Mouse (Mus musculus) midbrain, postnatal 0 days (tissue): ENCODE measurements around the gene Rab25. TPM values are rescaled to one million over a fixed set of nuclear protein-coding genes. Genes with fewer than 3 reads are reported as not detected.

Experiments used
- ATAC-seq: fragments of 200-750 bp; cut with Nextera tagmentation; 2 replicates; pipeline ENCODE4 v1.8.0; 2017; ENCODE audit warnings: moderate number of reproducible peaks, mild to moderate bottlenecking, moderate TSS enrichment, moderate library complexity; ENCODE audit not compliant: low FRiP score
- DNase-seq: peaks from one replicate; pipeline ENCODE4 v3.0.0-alpha.2; 2015; ENCODE audit warnings: low spot score
- H3K27ac ChIP-seq: fragments of 300-500 bp; sonication (generic); 2 replicates; pipeline ENCODE4 v1.5.1; 2014; ENCODE audit warnings: low read depth, mild to moderate bottlenecking, low read length, mixed read lengths
- H3K27me3 ChIP-seq: fragments of 300-500 bp; sonication (generic); 2 replicates; pipeline ENCODE4 v1.6.1; 2014; ENCODE audit warnings: low read length, control low read depth, mixed read lengths; ENCODE audit not compliant: insufficient read depth
- H3K36me3 ChIP-seq: fragments of 300-500 bp; sonication (generic); 2 replicates; pipeline ENCODE4 v1.6.1; 2014; ENCODE audit warnings: low read length, control low read depth, mixed read lengths; ENCODE audit not compliant: insufficient read depth
- H3K4me1 ChIP-seq: fragments of 300-500 bp; sonication (generic); 2 replicates; pipeline ENCODE4 v1.6.1; 2014; ENCODE audit warnings: mild to moderate bottlenecking, control low read depth, antibody characterized with exemption, low read length, mixed read lengths; ENCODE audit not compliant: insufficient read depth
- H3K4me2 ChIP-seq: fragments of 300-500 bp; sonication (generic); 2 replicates; pipeline ENCODE4 v1.6.1; 2014; ENCODE audit warnings: low read depth, mild to moderate bottlenecking, low read length, mixed read lengths; ENCODE audit not compliant: poor library complexity, severe bottlenecking
- H3K4me3 ChIP-seq: fragments of 300-500 bp; sonication (generic); 2 replicates; pipeline ENCODE4 v1.5.1; 2014; ENCODE audit warnings: low read depth, mild to moderate bottlenecking, low read length, moderate library complexity
- H3K9ac ChIP-seq: fragments of 300-500 bp; sonication (generic); replicated peaks from 2 replicates; pipeline ENCODE4 v1.6.1; 2014; ENCODE audit warnings: mild to moderate bottlenecking, low read length, moderate library complexity, mixed read lengths; ENCODE audit not compliant: poor library complexity, severe bottlenecking
- H3K9me3 ChIP-seq: fragments of 300-500 bp; sonication (generic); 2 replicates; pipeline ENCODE4 v1.6.1; 2016; ENCODE audit warnings: low read length, control low read depth
- CTCF ChIP-seq: IDR thresholded peaks from 2 replicates; pipeline ENCODE4 v1.5.1; 2016; ENCODE audit warnings: antibody characterized with exemption, mild to moderate bottlenecking
- WGBS: fragments of 180-500 bp; shearing (Covaris S2); extraction: QIAGEN DNeasy Blood & Tissue Kit; methylation state at CpG from one replicate; pipeline ENCODE4 v1.1.7; 2014; 5-methylcytosine and 5-hydroxymethylcytosine counted together
- polyA plus RNA-seq: library from polyadenylated mRNA; unstranded; fragments of >200 nt; fragmentation: Nextera tagmentation; extraction: Ambion mirVana; gene quantifications from 2 replicates; pipeline ENCODE4 v1.2.1, GENCODE M21; 2015
- total RNA-seq: library from RNA; depleted of rRNA; stranded (reverse); fragments of >200 nt; gene quantifications from 2 replicates; pipeline ENCODE4 v1.2.3, GENCODE M21; 2014

Gene Rab25
- total and polyA plus RNA-seq, 2 experiments from 2014 or later, result 0.46 to 0.60 TPM

DNA sequence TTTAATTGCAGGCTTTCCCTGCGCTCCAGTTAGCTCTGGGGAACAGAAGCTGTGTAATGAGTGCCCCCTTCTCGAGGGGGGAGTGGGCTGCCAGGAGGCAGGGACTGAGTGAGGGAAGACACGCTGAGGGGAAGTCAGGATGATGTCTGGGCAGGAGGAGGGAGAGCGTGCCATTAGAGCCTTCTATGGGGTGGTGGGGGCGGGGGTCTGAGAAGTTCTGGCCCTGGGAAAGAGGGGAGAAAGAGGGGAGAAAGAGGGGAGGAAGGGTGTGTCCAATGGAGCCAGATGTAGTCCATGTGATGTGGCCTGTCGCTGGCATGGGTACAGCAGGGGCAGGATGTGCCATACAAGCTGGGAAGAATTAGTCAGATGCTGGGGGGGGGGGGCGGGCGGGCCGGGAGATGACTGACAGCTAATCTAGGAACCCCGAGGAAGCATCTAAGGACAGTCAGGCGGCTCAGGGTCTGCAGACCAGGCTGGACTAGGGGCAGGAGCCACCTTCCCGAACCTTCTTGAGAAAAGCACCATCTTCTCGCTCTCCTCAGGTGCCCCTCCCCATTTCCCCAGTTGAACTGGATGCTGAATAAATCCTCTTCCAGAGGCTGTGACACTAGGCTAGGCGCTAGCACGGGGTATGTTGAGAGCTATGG is 35.1 kb downstream of the Rab25 start:
- DNase-seq (no peak), ATAC-seq (no peak)
- TF ChIP-seq CTCF, result no peak
- Histone ChIP-seq H3K27ac (no peak overlapping the region), H3K4me3 (no peak overlapping the region), H3K4me2 (no peak overlapping the region), H3K27me3 (no peaks in the 10 kb centered on the region), H3K4me1 (peaks cover 6% of the 10 kb centered on the region), H3K36me3 (no peaks in the 10 kb centered on the region), H3K9ac (no peak overlapping the region), H3K9me3 (no peaks in the 10 kb centered on the region)
- 46% methylated on average over 11 of the region's 15 CpGs for WGBS

DNA sequence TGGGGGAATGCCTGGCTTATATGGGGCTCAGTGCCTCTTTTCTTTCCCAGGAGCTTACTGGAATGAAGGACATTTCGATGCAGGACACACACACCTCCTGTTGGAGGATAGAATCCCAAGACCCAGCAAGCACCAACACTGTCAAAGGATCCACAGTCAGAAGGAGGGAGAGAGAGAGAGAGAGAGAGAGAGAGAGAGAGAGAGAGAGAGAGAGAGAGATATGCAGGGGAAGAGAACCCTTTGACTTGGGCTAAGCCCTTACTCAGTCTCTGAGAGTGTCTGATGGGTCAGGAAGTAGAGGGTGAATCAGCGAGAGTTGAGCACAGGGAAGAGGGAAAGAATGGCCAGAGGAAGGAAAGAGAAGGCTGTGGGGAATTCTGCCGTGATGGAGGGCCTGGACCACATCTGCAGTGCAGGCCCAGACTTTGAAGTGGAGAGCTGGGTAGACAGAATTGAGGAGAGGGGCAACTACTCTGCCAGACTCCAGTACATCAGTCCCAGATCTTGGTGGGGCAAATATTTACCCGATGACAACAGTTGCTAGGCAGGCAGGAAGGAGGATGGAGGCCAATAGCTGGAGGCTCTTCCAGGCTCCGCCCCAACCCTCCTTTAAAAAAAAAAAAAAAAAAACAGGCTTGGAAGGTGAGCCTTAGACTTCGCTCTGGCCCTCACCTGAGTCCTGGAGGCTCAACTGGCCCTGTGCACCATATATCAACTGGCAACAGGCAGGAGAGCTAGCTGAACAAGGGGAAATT is 35.8 kb downstream of the Rab25 start:
- H3K27me3 ChIP-seq, result no peaks in the 10 kb centered on the region
- DNase-seq (no peak), ATAC-seq (no peak)
- no peaks in the 10 kb centered on the region for H3K9me3 ChIP-seq
- no peak overlapping the region for H3K9ac ChIP-seq
- H3K4me2 ChIP-seq, result no peak overlapping the region
- peaks cover 6% of the 10 kb centered on the region for H3K4me1 ChIP-seq
- H3K36me3 ChIP-seq, result no peaks in the 10 kb centered on the region
- TF ChIP-seq CTCF, result no peak
- WGBS, result 43% methylated on average over 6 of the region's 6 CpGs
- H3K4me3 ChIP-seq, result no peak overlapping the region
- H3K27ac ChIP-seq, result no peak overlapping the region

DNA sequence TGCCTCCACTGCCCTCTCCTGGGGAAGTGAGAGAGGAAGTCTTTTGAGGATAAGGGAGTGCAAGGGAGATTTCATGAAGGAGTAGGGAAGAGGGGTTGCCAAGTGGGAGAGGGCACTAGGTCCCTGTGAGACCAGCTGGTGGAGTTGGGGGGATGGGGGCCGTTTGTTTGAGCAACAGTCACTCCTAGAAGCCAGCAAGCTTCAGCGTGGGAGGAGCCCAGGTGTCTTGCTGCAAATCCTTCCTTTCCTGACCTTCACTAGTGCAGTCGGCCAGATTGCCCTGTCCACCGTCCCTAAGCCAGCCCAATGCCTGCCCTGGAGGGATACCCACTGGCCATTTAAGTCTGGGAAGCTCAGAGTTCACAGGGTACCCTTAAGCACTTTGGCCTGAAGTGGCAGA is 36.5 kb downstream of the Rab25 start:
- TF ChIP-seq CTCF, result 0 out of 2 replicates have a peak, but pooled peaks have one; percentile 14
- Histone ChIP-seq H3K9me3 (no peaks in the 10 kb centered on the region), H3K4me2 (no peak overlapping the region), H3K27ac (no peak overlapping the region), H3K4me3 (no peak overlapping the region), H3K27me3 (no peaks in the 10 kb centered on the region), H3K9ac (no peak overlapping the region), H3K36me3 (no peaks in the 10 kb centered on the region), H3K4me1 (peaks cover 6% of the 10 kb centered on the region)
- DNase-seq, result no peak
- no peak for ATAC-seq
- WGBS, result 65% methylated on average over 4 of the region's 4 CpGs

DNA sequence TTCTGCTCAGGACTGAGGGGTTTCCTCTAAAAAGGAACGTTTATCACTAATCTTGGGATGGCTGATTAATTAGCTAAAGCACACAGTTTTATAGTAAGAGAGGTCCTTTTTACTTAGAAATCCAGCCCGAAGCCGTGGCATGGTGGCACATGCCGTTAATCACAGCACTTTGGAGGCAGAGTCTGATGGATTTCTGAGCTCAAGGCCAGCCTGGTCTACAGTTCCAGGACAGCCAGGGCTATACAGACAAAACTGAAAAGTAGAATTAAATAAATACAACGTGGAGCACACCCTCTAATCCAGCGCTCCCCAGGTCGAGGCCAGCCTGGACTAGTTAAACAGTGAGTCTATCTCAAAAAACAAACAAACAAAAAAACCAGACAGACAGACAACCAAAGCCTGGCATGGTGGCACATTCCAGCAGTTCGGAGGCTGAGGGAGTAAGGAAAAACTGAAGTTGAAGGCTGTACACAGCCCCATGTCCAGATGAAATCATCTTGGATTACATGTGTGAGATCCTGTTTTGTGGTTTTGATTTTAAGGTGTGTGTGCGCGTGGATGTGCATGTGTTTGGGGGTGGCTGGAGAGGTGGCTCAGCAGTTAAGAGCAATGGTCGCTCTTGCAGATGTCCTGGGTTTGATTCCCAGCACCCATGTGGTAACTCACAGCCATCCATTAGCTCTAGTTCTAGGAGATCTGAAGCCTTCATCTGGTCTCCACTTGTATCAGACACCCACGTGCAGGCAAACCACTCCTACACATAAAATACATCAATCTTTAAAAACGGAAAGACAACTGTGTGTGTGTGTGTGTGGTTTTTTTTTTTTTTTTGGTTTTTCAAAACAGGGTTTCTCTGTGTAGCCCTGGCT is 37.4 kb downstream of the Rab25 start:
- no peak for ATAC-seq
- peak overlapping the region; percentile 39 for H3K4me3 ChIP-seq
- no peaks in the 10 kb centered on the region for H3K9me3 ChIP-seq
- H3K4me1 ChIP-seq, result peaks cover 6% of the 10 kb centered on the region
- no peak for DNase-seq
- H3K27ac ChIP-seq, result peak overlapping the region; percentile 84
- 0 out of 2 replicates have a peak overlapping the region, but pooled peaks have one; percentile 59 for H3K9ac ChIP-seq
- no peaks in the 10 kb centered on the region for H3K27me3 ChIP-seq
- peak overlapping the region; percentile 61 for H3K4me2 ChIP-seq
- H3K36me3 ChIP-seq, result no peaks in the 10 kb centered on the region
- 52% methylated on average over 13 of the region's 13 CpGs for WGBS
- no peak for TF ChIP-seq CTCF

DNA sequence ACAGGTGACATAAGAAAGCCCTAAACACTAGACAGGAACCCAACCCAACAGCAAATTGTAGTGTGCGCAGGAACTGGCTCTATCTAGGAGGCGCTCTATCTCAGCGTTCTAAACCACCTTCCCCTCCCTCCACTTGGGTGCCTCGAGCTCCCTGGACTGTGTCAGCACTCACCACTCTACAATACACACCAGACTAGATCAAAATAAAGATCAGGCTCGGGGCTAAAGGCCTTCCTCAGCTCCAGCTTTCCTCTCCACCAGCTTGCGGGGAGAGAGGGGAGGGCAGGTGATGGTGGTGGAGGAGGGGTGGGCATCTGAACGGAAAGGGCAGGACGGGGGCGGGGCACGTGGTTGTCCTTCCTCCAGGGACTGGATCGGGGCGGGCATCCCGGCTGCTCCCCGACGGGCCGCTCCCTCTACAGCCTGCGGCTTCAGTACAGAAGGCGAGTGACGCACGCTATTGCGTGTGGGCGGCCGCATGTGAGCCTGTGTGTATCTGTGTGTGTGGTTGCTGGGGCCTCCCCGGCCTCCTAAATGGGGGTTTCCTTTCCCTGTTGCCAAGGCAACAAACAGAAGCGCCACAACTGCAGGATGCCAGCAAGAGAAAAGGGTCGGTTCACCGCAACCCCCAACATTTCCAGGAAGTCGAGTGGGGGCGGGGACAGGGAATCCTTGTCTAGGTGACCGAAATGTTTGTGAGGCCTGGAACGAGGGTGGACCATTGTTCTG is 38.2 kb downstream of the Rab25 start, which contains the start of gene Lmna:
Gene Lmna (minus strand): TSS at position 265 of the 729 bp plus-strand sequence.
- Histone ChIP-seq H3K4me3 (peak within 1 kb of the TSS; percentile 39), H3K36me3 (no peaks in the 10 kb centered on the region), H3K4me2 (peak within 1 kb of the TSS; percentile 61), H3K27me3 (no peaks in the 10 kb centered on the region), H3K9ac (peak within 1 kb of the TSS; percentile 59), H3K27ac (peak within 1 kb of the TSS; percentile 84), H3K4me1 (peaks cover 6% of the 10 kb centered on the region), H3K9me3 (no peaks in the 10 kb centered on the region)
- WGBS, result under 1% methylated on average over 31 of the region's 31 CpGs
- DNase-seq (peak; percentile 94), ATAC-seq (peak; percentile 94)
- peak; percentile 69 for TF ChIP-seq CTCF
